7 mouse cellular contexts compared by ENCODE assay signal in genomic region chr9:107635279-107636028, GRCm38 (mm10). TPM values are rescaled to one million over a fixed set of nuclear protein-coding genes. Genes with fewer than 3 reads are reported as not detected.
DNase-seq lines count a peak whose midpoint lies in the region; ATAC-seq lines count a peak whose summit lies in the region.

Gene Gnai2, minus strand, starts transcription at chr9:107635367.

- no peaks in the 10 kb centered on the region for H3K9me3 ChIP-seq in intestine, embryonic 14.5 days (ENCODE audit: control insufficient read depth, low read length)

- peak; percentile 99 for DNase-seq in adrenal gland, adult (ENCODE audit: inconsistent age in 2 of 2, low spot score in 1 of 2)
- peak; percentile 98 for DNase-seq in embryo, embryonic 11 days
- peak; percentile 99 for DNase-seq in gastrocnemius, postnatal 25 days
- DNase-seq in intestine, embryonic 14.5 days (ENCODE audit: low spot score) = peak; percentile 95
- peak; percentile 91 for DNase-seq in left cerebral cortex, postnatal 14 days (ENCODE audit: low spot score in 2 of 2)
- DNase-seq in mesoderm, embryonic 11.5 days (ENCODE audit: low read depth, low spot score) = peak; percentile 97
- DNase-seq in right cerebral cortex, postnatal 4 days = peak; percentile 82

- H3K27me3 ChIP-seq in intestine, embryonic 14.5 days (replicated peaks; ENCODE audit: control insufficient read depth, insufficient read depth, low read length) = no peaks in the 10 kb centered on the region

- intact Hi-C loops in left cerebral cortex, postnatal 14 days (cut with DNase I) = no loop called here

- peaks cover 45% of the 10 kb centered on the region for H3K4me1 ChIP-seq in intestine, embryonic 14.5 days (replicated peaks; ENCODE audit: control insufficient read depth, insufficient read depth, low read length)

- peak; percentile 96 for ATAC-seq in intestine, embryonic 14.5 days (replicated peaks; ENCODE audit: low FRiP score, low TSS enrichment, low read depth)

- 5% methylated on average over 38 of the region's 38 CpGs for WGBS in intestine, embryonic 14.5 days

- H3K36me3 ChIP-seq in intestine, embryonic 14.5 days (ENCODE audit: control insufficient read depth, insufficient read depth, low read length) = peaks cover 7% of the 10 kb centered on the region; the same call in 1 of the 2 replicates

- peak within 1 kb of the TSS; percentile 96 for H3K4me2 ChIP-seq in intestine, embryonic 14.5 days (ENCODE audit: low read length)

- H3K9ac ChIP-seq in intestine, embryonic 14.5 days (ENCODE audit: low read length) = peak within 1 kb of the TSS; percentile 91

- peak within 1 kb of the TSS; percentile 89 for H3K4me3 ChIP-seq in intestine, embryonic 14.5 days (ENCODE audit: low read depth, low read length)

- peak within 1 kb of the TSS; percentile 86 for H3K27ac ChIP-seq in intestine, embryonic 14.5 days (ENCODE audit: low read depth)

RNA-seq across cellular contexts. Expression of gene Gnai2, which starts in this region (rescaled TPM):
- total RNA-seq in gastrocnemius, postnatal 25 days (2021) = 10 to 100 TPM; 73.2 to 87.6 TPM
- 336 and 349 TPM in 2 replicates for polyA plus RNA-seq in intestine, embryonic 14.5 days (2014; fragmentation: Nextera tagmentation; extraction: Ambion mirVana)
- 100 to 1,000 TPM; 205 to 220 TPM for total RNA-seq in left cerebral cortex, postnatal 14 days (2021)

Comparison
In these comparisons a context has a peak if more than half of its experiments do, and no peak if none do; other contexts are left out.
1. Peak in every context shown above with its lines: DNase-seq, ATAC-seq, H3K4me3 ChIP-seq and H3K27ac ChIP-seq.